Mouse (Mus musculus): ENCODE measurements around the gene Prpf6. TPM values are rescaled to one million over a fixed set of nuclear protein-coding genes. Genes with fewer than 3 reads are reported as not detected.

Gene Prpf6
- total and polyA plus RNA-seq, 3 experiments: 28.3 to 53.8 (median 48.1) TPM

DNA sequence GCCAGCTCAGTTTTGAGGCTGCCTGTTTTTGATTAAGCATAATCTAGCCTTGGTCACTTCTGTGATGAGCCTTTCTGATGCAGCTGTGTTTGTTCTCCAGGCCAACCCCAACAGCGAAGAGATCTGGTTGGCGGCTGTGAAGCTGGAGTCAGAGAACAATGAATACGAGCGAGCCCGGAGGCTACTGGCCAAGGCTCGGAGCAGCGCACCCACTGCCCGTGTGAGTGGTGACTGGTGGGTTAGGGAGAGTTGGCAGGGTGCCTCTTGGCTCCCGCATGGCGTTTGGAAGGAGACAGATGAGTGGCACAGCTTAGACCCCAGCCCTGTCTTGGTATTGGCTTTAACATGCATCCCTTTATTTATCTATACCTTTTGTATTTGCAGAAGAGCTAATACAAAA is 57.3 kb downstream of the Prpf6 start:
- Histone ChIP-seq H3K36me3 (replicated peaks in 1 of 2; ENCODE audit: control insufficient read depth in 1 of 2, insufficient read depth in 1 of 2, low read length in 1 of 2) (peaks cover 74 to 93% of the 10 kb centered on the region in 2 experiments), H3K4me3 (replicated peaks in 1 of 3; ENCODE audit: low read depth in 2 of 3, low read length in 2 of 3, poor library complexity in 1 of 3) (no peak overlapping the region), H3K4me2 (ENCODE audit: insufficient read depth, low read depth, poor library complexity, severe bottlenecking) (no peak overlapping the region), H3K27me3 (replicated peaks) (no peaks in the 10 kb centered on the region), H3K9me3 (replicated peaks; ENCODE audit: low read length) (no peaks in the 10 kb centered on the region), H3K79me2 (replicated peaks; ENCODE audit: control insufficient read depth, extremely low read depth, insufficient read depth, poor library complexity, severe bottlenecking) (no peaks in the 10 kb centered on the region), H3K4me1 (ENCODE audit: control insufficient read depth in 1 of 2, insufficient read depth in 2 of 2) (peaks cover 0 to 5% of the 10 kb centered on the region in 2 experiments; a peak in 1 of 4 replicates), H3K27ac (ENCODE audit: insufficient read depth, low read depth) (no peak overlapping the region), H3K9ac (ENCODE audit: insufficient read depth, low read depth) (no peak overlapping the region)
- TF ChIP-seq MAZ (IDR thresholded peaks at IDR 0.05; ENCODE audit: low read depth, low read length): no peak
- no peak for TF ChIP-seq POLR2AphosphoS2 (IDR thresholded peaks at IDR 0.05; ENCODE audit: low read depth, low read length)
- TF ChIP-seq ZKSCAN1 (IDR thresholded peaks at IDR 0.05; ENCODE audit: borderline replicate concordance, low read depth, low read length): no peak
- TF ChIP-seq SIN3A (IDR thresholded peaks at IDR 0.05; ENCODE audit: low read length): no peak
- TF ChIP-seq BHLHE40 (IDR thresholded peaks at IDR 0.05; ENCODE audit: low read depth, low read length): no peak
- TF ChIP-seq E2F4 (IDR thresholded peaks at IDR 0.05; ENCODE audit: insufficient replicate concordance, low read depth, low read length): no peak
- TF ChIP-seq JUND (conservative IDR thresholded peaks at IDR 0.05; ENCODE audit: low read depth, low read length): no peak
- no peak for TF ChIP-seq GABPA (IDR thresholded peaks at IDR 0.05; ENCODE audit: insufficient replicate concordance, low read depth, low read length)
- no peak for TF ChIP-seq CHD2 (IDR thresholded peaks at IDR 0.05; ENCODE audit: low read length)
- TF ChIP-seq USF2 (conservative IDR thresholded peaks at IDR 0.05; ENCODE audit: low read depth, low read length): no peak
- TF ChIP-seq MYC (IDR thresholded peaks at IDR 0.05; ENCODE audit: low read depth, low read length): no peak
- no peak for TF ChIP-seq POLR2A (IDR thresholded peaks at IDR 0.05; ENCODE audit: low read depth, low read length)
- TF ChIP-seq NELFE (IDR thresholded peaks at IDR 0.05; ENCODE audit: low read depth, low read length): no peak
- no peak for TF ChIP-seq ZNF384 (IDR thresholded peaks at IDR 0.05; ENCODE audit: low read depth, low read length)
- no peak for DNase-seq (ENCODE audit: extremely low read depth)
- in situ Hi-C loops (cut with MboI; ENCODE audit: low pct_ligation_motif_present, low pct_unique_long_range_greater_than_20kb, low sequenced_read_pairs) (no loop called here), dilution Hi-C loops (cut with MboI; ENCODE audit: extremely low pct_ligation_motif_present, extremely low pct_unique_long_range_greater_than_20kb, low sequenced_read_pairs) (no loop called here)

DNA sequence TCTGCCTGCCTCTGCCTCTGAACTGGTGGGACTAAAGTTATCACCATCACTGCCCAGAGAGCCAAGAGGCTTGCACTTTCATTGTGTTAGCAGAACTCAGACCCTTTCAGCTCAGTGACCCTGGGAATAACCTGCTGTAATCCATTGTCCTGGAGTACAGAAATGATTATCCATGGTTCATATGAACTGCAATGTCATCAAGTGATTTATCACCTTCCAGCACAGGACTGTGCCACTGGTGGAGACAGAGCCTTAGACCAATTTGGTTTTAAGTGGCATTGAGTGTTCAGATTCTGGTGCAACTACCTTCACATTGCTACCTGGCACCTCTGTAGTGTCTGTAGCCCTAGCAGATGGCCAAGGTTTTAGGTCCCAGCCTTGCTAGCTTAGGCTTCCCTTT is 61.4 kb downstream of the Prpf6 start:
- no peaks in the 10 kb centered on the region for H3K9me3 ChIP-seq (replicated peaks; ENCODE audit: low read length)
- H3K9ac ChIP-seq (ENCODE audit: insufficient read depth, low read depth): no peak overlapping the region
- H3K4me1 ChIP-seq (ENCODE audit: control insufficient read depth in 1 of 2, insufficient read depth in 2 of 2): no peaks in the 10 kb centered on the region
- H3K27ac ChIP-seq (ENCODE audit: insufficient read depth, low read depth): no peak overlapping the region
- in situ Hi-C loops (cut with MboI; ENCODE audit: low pct_ligation_motif_present, low pct_unique_long_range_greater_than_20kb, low sequenced_read_pairs) (no loop called here), dilution Hi-C loops (cut with MboI; ENCODE audit: extremely low pct_ligation_motif_present, extremely low pct_unique_long_range_greater_than_20kb, low sequenced_read_pairs) (no loop called here)
- no peaks in the 10 kb centered on the region for H3K79me2 ChIP-seq (replicated peaks; ENCODE audit: control insufficient read depth, extremely low read depth, insufficient read depth, poor library complexity, severe bottlenecking)
- DNase-seq (ENCODE audit: extremely low read depth): no peak
- peaks cover 67 to 91% of the 10 kb centered on the region in 2 experiments for H3K36me3 ChIP-seq (replicated peaks in 1 of 2; ENCODE audit: control insufficient read depth in 1 of 2, insufficient read depth in 1 of 2, low read length in 1 of 2)
- no peaks in the 10 kb centered on the region for H3K27me3 ChIP-seq (replicated peaks)
- H3K4me3 ChIP-seq (replicated peaks in 1 of 3; ENCODE audit: low read depth in 2 of 3, low read length in 2 of 3, poor library complexity in 1 of 3): no peak overlapping the region
- TF ChIP-seq MAX (IDR thresholded peaks at IDR 0.05; ENCODE audit: low read length) (no peak), GABPA (IDR thresholded peaks at IDR 0.05; ENCODE audit: insufficient replicate concordance, low read depth, low read length) (no peak), ELF1 (IDR thresholded peaks at IDR 0.05; ENCODE audit: low read depth, low read length) (no peak), ZMIZ1 (IDR thresholded peaks at IDR 0.05; ENCODE audit: low read depth, low read length) (no peak), MAFK (IDR thresholded peaks at IDR 0.05; ENCODE audit: insufficient replicate concordance, low read length) (no peak), IRF4 (IDR thresholded peaks at IDR 0.05; ENCODE audit: low read depth, low read length) (no peak), BHLHE40 (IDR thresholded peaks at IDR 0.05; ENCODE audit: low read depth, low read length) (no peak), MXI1 (IDR thresholded peaks at IDR 0.05; ENCODE audit: low read depth, low read length) (no peak), ZC3H11A (IDR thresholded peaks at IDR 0.05; ENCODE audit: low read depth, low read length) (no peak), MAZ (IDR thresholded peaks at IDR 0.05; ENCODE audit: low read depth, low read length) (no peak), TBP (conservative IDR thresholded peaks at IDR 0.05; ENCODE audit: low read depth, low read length) (no peak), MEF2A (IDR thresholded peaks at IDR 0.05; ENCODE audit: borderline replicate concordance, low read depth, low read length) (no peak), UBTF (IDR thresholded peaks at IDR 0.05; ENCODE audit: low read depth, low read length) (no peak)
- H3K4me2 ChIP-seq (ENCODE audit: insufficient read depth, low read depth, poor library complexity, severe bottlenecking): no peak overlapping the region
